Mouse (Mus musculus) olfactory bulb, adult 2 months (tissue): ENCODE results near the gene Cd37.

Experiments
- CTCF ChIP-seq: fragments of 200-500 bp; IDR thresholded peaks from 2 replicates; pipeline ENCODE4 v1.5.1; 2012; ENCODE audit warnings: low read depth, mild to moderate bottlenecking, low read length, moderate library complexity; ENCODE audit not compliant: insufficient read depth
- POLR2A ChIP-seq: fragments of 200-500 bp; IDR thresholded peaks from 2 replicates; pipeline ENCODE4 v1.6.1; 2012; ENCODE audit warnings: mild to moderate bottlenecking, low read depth, low read length, moderate library complexity; ENCODE audit not compliant: insufficient read depth

- TF ChIP-seq POLR2A: no peak
- TF ChIP-seq CTCF: no peak
Observed at GRCm38 (mm10) chr7:45193406-45193805, 45.5 kb downstream of the Cd37 start.
